Mouse (Mus musculus): Measurements from ENCODE around the gene Hoxd4. TPM values are rescaled to one million over a fixed set of nuclear protein-coding genes. Genes with fewer than 3 reads are reported as not detected.

Hoxd4 gene
- polyA plus RNA-seq, 1 experiment = 2.9 TPM

GRCm38 (mm10) chr2:74682796-74683195 is 28.9 kb upstream of the Hoxd4 start:
- TF ChIP-seq CTCF (IDR thresholded peaks at IDR 0.05; ENCODE audit: control insufficient read depth, insufficient read depth, low read length) = no peak
- TF ChIP-seq POLR2A (IDR thresholded peaks at IDR 0.05; ENCODE audit: borderline replicate concordance, control insufficient read depth, low read depth, low read length) = no peak
- Histone ChIP-seq H3K27ac (ENCODE audit: control insufficient read depth, insufficient read depth, low read depth, low read length, poor library complexity) (no peak overlapping the region), H3K4me1 (ENCODE audit: control insufficient read depth, insufficient read depth, low read length) (no peaks in the 10 kb centered on the region), H3K4me3 (replicated peaks; ENCODE audit: control insufficient read depth, low read depth, low read length) (no peak overlapping the region)
- WGBS = 6% methylated on average over 49 of the region's 51 CpGs

DNA sequence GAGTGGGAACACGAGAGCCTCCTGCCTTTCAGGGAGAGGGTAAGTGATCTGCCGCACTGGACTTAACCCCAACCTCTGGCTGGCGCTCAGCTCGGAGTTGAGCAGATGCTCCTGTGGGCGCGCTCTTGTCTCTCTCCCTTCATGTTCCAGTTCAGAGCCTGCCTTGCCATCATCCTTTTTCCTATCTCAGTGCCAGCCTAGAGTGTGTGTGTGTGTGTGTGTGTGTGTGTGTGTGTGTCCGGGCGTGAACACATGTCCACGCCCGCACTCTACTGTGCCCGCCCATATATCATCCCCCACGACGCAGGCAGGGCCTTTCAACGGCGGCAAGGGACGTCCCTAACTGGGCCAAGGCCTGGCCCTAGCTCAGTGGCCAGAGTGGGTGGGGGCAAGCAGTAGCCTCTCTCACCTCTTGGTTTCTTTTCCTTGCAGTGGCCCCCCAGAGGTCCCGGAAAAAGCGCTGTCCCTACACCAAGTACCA is 28.2 kb upstream of the Hoxd4 start:
- Histone ChIP-seq H3K27ac (ENCODE audit: control insufficient read depth, insufficient read depth, low read depth, low read length, poor library complexity) (no peak overlapping the region), H3K4me1 (ENCODE audit: control insufficient read depth, insufficient read depth, low read length) (no peaks in the 10 kb centered on the region), H3K4me3 (replicated peaks; ENCODE audit: control insufficient read depth, low read depth, low read length) (no peak overlapping the region)
- WGBS = 7% methylated on average over 18 of the region's 18 CpGs
- TF ChIP-seq POLR2A (IDR thresholded peaks at IDR 0.05; ENCODE audit: borderline replicate concordance, control insufficient read depth, low read depth, low read length) = no peak
- TF ChIP-seq CTCF (IDR thresholded peaks at IDR 0.05; ENCODE audit: control insufficient read depth, insufficient read depth, low read length) = no peak

- H3K4me3 ChIP-seq (replicated peaks; ENCODE audit: control insufficient read depth, low read depth, low read length) = no peak overlapping the region
- WGBS = 9% methylated on average over 12 of the region's 12 CpGs
- no peak for TF ChIP-seq POLR2A (IDR thresholded peaks at IDR 0.05; ENCODE audit: borderline replicate concordance, control insufficient read depth, low read depth, low read length)
- no peak for TF ChIP-seq CTCF (IDR thresholded peaks at IDR 0.05; ENCODE audit: control insufficient read depth, insufficient read depth, low read length)
- no peaks in the 10 kb centered on the region for H3K4me1 ChIP-seq (ENCODE audit: control insufficient read depth, insufficient read depth, low read length)
- H3K27ac ChIP-seq (ENCODE audit: control insufficient read depth, insufficient read depth, low read depth, low read length, poor library complexity) = no peak overlapping the region
Measured at GRCm38 (mm10) chr2:74684106-74684505, 27.6 kb upstream of the Hoxd4 start.

- Histone ChIP-seq H3K27ac (ENCODE audit: control insufficient read depth, insufficient read depth, low read depth, low read length, poor library complexity) (no peak overlapping the region), H3K4me1 (ENCODE audit: control insufficient read depth, insufficient read depth, low read length) (no peaks in the 10 kb centered on the region), H3K4me3 (replicated peaks; ENCODE audit: control insufficient read depth, low read depth, low read length) (no peak overlapping the region)
- TF ChIP-seq POLR2A (IDR thresholded peaks at IDR 0.05; ENCODE audit: borderline replicate concordance, control insufficient read depth, low read depth, low read length) (no peak), CTCF (IDR thresholded peaks at IDR 0.05; ENCODE audit: control insufficient read depth, insufficient read depth, low read length) (no peak)
- WGBS = 24% methylated on average over 4 of the region's 4 CpGs
Measured at GRCm38 (mm10) chr2:74685059-74685603, 26.6 kb upstream of the Hoxd4 start.

DNA sequence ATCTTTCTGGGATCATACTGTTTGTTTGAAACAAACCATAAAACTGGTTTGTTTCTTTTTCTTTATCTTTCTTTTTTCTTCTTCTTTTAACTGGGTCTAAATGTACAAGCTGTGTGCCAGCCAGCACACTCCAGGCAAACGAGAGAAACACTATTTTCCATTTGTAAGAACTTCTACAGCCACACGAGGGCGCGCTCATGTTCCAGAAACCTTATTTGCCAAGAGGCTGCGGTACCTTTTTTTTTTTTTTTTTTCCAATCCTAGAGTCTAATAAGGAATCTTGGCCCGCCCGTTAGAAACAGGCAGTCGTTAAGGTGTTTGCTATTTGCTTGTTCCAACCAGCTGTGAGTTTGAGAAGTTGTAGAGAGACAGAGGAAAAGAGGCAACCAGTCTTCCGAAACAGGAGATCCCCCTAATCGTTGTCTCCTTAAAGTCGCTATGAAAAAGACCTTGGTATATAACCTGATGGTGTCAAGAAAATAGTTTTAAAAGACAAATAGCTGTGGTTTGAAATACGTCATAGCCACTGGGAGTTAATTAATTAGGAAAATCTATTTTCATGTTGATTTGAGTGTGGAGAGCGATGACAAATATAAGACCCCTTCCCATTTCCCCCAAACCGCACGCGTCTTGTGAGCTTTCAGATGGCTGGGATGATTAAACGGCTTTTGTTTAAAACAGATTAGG is 25.3 kb upstream of the Hoxd4 start:
- TF ChIP-seq POLR2A (IDR thresholded peaks at IDR 0.05; ENCODE audit: borderline replicate concordance, control insufficient read depth, low read depth, low read length) (no peak), CTCF (IDR thresholded peaks at IDR 0.05; ENCODE audit: control insufficient read depth, insufficient read depth, low read length) (0 out of 2 replicates have a peak, but pooled peaks have one; percentile 26)
- 13% methylated on average over 17 of the region's 17 CpGs for WGBS
- no peaks in the 10 kb centered on the region for H3K4me1 ChIP-seq (ENCODE audit: control insufficient read depth, insufficient read depth, low read length)
- no peak overlapping the region for H3K27ac ChIP-seq (ENCODE audit: control insufficient read depth, insufficient read depth, low read depth, low read length, poor library complexity)
- no peak overlapping the region for H3K4me3 ChIP-seq (replicated peaks; ENCODE audit: control insufficient read depth, low read depth, low read length)

DNA sequence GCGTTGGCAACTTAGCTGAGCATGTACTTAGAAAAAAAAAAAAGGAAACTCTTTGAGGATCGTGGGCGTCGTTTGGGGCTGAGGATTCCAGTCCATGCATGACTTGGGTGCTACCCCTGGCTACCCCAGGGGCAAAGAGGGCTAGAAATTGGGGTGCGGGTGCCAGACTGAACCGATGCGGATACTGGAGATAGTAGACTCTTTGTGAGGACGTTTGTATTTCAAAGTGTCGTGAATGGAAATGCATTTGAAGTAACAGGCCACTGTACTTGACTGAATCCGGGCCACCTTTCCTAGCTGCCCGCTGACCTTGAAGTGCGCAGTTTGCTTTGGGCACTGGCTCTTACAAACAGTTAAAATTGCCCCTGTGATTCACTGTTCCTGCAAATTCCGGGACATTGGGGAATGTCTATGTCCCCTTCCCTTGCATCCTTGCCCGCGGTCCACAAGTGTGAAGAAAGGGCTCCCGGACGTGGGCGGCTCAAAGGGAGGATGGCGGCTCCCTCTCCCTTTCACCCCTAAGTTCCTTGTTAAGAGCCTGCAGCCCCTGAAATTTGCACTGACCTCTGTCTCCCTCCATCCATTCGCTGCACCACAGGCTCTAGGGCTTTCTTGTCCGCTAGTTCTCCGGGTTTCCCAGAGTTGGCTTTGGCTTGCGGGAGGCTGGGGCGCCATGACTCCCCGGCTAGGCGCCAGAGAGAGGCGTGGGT is 24.6 kb upstream of the Hoxd4 start:
- no peak for TF ChIP-seq CTCF (IDR thresholded peaks at IDR 0.05; ENCODE audit: control insufficient read depth, insufficient read depth, low read length)
- no peak for TF ChIP-seq POLR2A (IDR thresholded peaks at IDR 0.05; ENCODE audit: borderline replicate concordance, control insufficient read depth, low read depth, low read length)
- WGBS = 5% methylated on average over 27 of the region's 27 CpGs
- no peaks in the 10 kb centered on the region for H3K4me1 ChIP-seq (ENCODE audit: control insufficient read depth, insufficient read depth, low read length)
- H3K27ac ChIP-seq (ENCODE audit: control insufficient read depth, insufficient read depth, low read depth, low read length, poor library complexity) = no peak overlapping the region
- no peak overlapping the region for H3K4me3 ChIP-seq (replicated peaks; ENCODE audit: control insufficient read depth, low read depth, low read length)

- Histone ChIP-seq H3K4me1 (ENCODE audit: control insufficient read depth, insufficient read depth, low read length) (no peaks in the 10 kb centered on the region), H3K27ac (ENCODE audit: control insufficient read depth, insufficient read depth, low read depth, low read length, poor library complexity) (no peak overlapping the region), H3K4me3 (replicated peaks; ENCODE audit: control insufficient read depth, low read depth, low read length) (no peak overlapping the region)
- TF ChIP-seq CTCF (IDR thresholded peaks at IDR 0.05; ENCODE audit: control insufficient read depth, insufficient read depth, low read length) = no peak
- TF ChIP-seq POLR2A (IDR thresholded peaks at IDR 0.05; ENCODE audit: borderline replicate concordance, control insufficient read depth, low read depth, low read length) = no peak
- WGBS = 5% methylated on average over 31 of the region's 31 CpGs
Measured at GRCm38 (mm10) chr2:74687698-74688555, 23.8 kb upstream of the Hoxd4 start.
